Mouse (Mus musculus) spleen, adult 18-20 months (tissue): Measurements from ENCODE around the gene Nek11.

Experiments used
- DNase-seq, 2 experiments: peaks; one replicate each; pipeline ENCODE4 v3.0.0; 2022; ENCODE audit warnings: mixed read lengths in 2 of 2

Gene Nek11

GRCm38 (mm10) chr9:105312686-105313085 lies 82.6 kb downstream of the Nek11 start:
- no peak for DNase-seq

GRCm38 (mm10) chr9:105309553-105310281 lies 85.6 kb downstream of the Nek11 start:
- DNase-seq = no peak

GRCm38 (mm10) chr9:105306042-105306441 lies 89.3 kb downstream of the Nek11 start:
- DNase-seq = no peak

GRCm38 (mm10) chr9:105302230-105302629 lies 93.1 kb downstream of the Nek11 start:
- no peak for DNase-seq

GRCm38 (mm10) chr9:105301396-105301795 lies 93.9 kb downstream of the Nek11 start:
- no peak for DNase-seq

GRCm38 (mm10) chr9:105300738-105301325 lies 94.5 kb downstream of the Nek11 start:
- DNase-seq = no peak

GRCm38 (mm10) chr9:105284670-105285069 lies 110.7 kb downstream of the Nek11 start:
- DNase-seq = no peak

GRCm38 (mm10) chr9:105282725-105283124 lies 112.6 kb downstream of the Nek11 start:
- DNase-seq = peak in 1 of 2 experiments; percentile 37

- DNase-seq = no peak
Observed at GRCm38 (mm10) chr9:105274925-105275324, 120.4 kb downstream of the Nek11 start.

- no peak for DNase-seq
Observed at GRCm38 (mm10) chr9:105274286-105274685, 121.0 kb downstream of the Nek11 start.

- no peak for DNase-seq
Observed at GRCm38 (mm10) chr9:105272241-105272640, 123.1 kb downstream of the Nek11 start.

- DNase-seq = no peak
Observed at GRCm38 (mm10) chr9:105263140-105263539, 132.2 kb downstream of the Nek11 start.

GRCm38 (mm10) chr9:105257668-105258067 lies 137.7 kb downstream of the Nek11 start:
- no peak for DNase-seq

GRCm38 (mm10) chr9:105254076-105254475 lies 141.2 kb downstream of the Nek11 start:
- DNase-seq = no peak

GRCm38 (mm10) chr9:105252349-105253041 lies 142.8 kb downstream of the Nek11 start:
- no peak for DNase-seq

- no peak for DNase-seq
Observed at GRCm38 (mm10) chr9:105251256-105251655, 144.1 kb downstream of the Nek11 start.

- DNase-seq = no peak
Observed at GRCm38 (mm10) chr9:105244024-105244423, 151.3 kb downstream of the Nek11 start.

- DNase-seq = no peak
Observed at GRCm38 (mm10) chr9:105214434-105214833, 180.9 kb downstream of the Nek11 start.

- no peak for DNase-seq
Observed at GRCm38 (mm10) chr9:105200305-105200704, 195.0 kb downstream of the Nek11 start.

- DNase-seq = no peak
Observed at GRCm38 (mm10) chr9:105186725-105187124, 208.6 kb downstream of the Nek11 start.

GRCm38 (mm10) chr9:105182392-105182791 lies 212.9 kb downstream of the Nek11 start:
- DNase-seq = no peak

- DNase-seq = no peak
Observed at GRCm38 (mm10) chr9:105144992-105145391, 250.3 kb downstream of the Nek11 start, which contains the start of gene 1700080E11Rik. Gene 1700080E11Rik, minus strand, starts transcription at chr9:105145092.

- DNase-seq = no peak
Observed at GRCm38 (mm10) chr9:105139204-105139603, 256.1 kb downstream of the Nek11 start.

- no peak for DNase-seq
Observed at GRCm38 (mm10) chr9:105136404-105136803, 258.9 kb downstream of the Nek11 start.
